Comparison of ENCODE assay signal across 11 mouse cellular contexts in the genomic region with DNA sequence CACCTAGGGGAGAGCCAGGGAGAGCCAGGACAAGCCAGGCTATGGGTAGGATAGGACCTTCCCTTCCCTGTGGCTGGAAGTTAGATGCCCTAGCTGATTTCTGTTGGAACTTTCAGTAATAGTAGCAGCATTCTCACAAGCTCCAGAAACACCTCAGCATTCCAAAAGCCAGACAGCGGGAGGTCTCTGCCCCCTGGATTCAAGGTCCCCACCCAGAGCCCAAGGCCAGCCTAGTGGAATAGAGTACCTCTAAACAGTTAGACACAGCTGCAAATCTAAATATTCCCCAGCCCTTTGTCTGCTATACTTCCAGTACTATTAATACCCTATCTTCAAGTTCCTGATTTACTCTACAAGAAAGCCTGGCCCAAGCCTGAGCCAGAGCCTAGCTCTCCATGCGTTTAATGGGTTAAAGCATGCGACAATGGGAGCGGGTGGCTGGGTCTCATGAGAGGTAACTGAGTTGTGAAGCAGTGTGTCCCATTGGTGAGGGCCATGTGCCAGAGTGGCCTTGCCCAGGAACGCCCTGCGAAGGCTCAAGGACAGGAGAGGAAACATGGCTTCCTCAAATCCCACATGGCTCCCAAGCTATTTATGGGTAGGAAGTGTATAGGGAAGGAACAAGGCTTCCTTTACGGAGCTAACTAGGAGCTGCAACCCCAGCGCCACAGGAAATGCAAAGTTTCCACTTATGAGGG. TPM values are rescaled to one million over a fixed set of nuclear protein-coding genes. Genes with fewer than 3 reads are reported as not detected.
DNase-seq lines count a peak whose midpoint lies in the region; ATAC-seq and TF ChIP-seq lines count a peak whose summit lies in the region.
"Had no signal": no experiment of that assay in that cellular context is flagged by ENCODE, and none has a peak within 500 bp of the region (broad histone marks: within the 10 kb centered on the region; RNA-seq: fewer than 3 reads in every experiment).

No protein-coding gene starts in this region.

- H3K36me3 ChIP-seq in lung, embryonic 16.5 days (ENCODE audit: control insufficient read depth, insufficient read depth, low read length): no peaks in the 10 kb centered on the region
- H3K36me3 ChIP-seq in heart, embryonic 13.5 days: peaks cover 12% of the 10 kb centered on the region; the same call in 1 of the 2 replicates
- 0 out of 2 replicates have a peak, but pooled peaks cover 4% of the 10 kb centered on the region for H3K36me3 ChIP-seq in kidney, postnatal 0 days (ENCODE audit: insufficient read depth, low read length)
- H3K36me3 ChIP-seq: liver, embryonic 12.5 days; neural tube, embryonic 12.5 days had no signal

- DNase-seq in lung, postnatal 14 days: no peak
- peak; percentile 59 for DNase-seq in kidney, postnatal 0 days (ENCODE audit: low spot score)
- no peak for DNase-seq in cerebellum, adult 2 months
- no peak for DNase-seq in layer of hippocampus, adult 9-10 months (ENCODE audit: low spot score)
- DNase-seq in layer of hippocampus, postnatal 25 days (ENCODE audit: extremely low spot score in 1 of 2, low spot score in 1 of 2): no peak

- H3K4me3 ChIP-seq in lung, embryonic 16.5 days (ENCODE audit: low read length): no peak overlapping the region
- no peak overlapping the region for H3K4me3 ChIP-seq in heart, embryonic 13.5 days
- H3K4me3 ChIP-seq in kidney, postnatal 0 days (replicated peaks; ENCODE audit: low read depth, low read length): no peak overlapping the region
- H3K4me3 ChIP-seq in cerebellum, adult 2 months (replicated peaks; ENCODE audit: insufficient read depth, low read depth, low read length): no peak overlapping the region
- H3K4me3 ChIP-seq: erythroblast, embryonic 14.5 days; liver, embryonic 12.5 days; neural tube, embryonic 12.5 days had no signal

- TF ChIP-seq CTCF in kidney, postnatal 0 days (IDR thresholded peaks at IDR 0.05; ENCODE audit: low read depth): no peak
- no peak for TF ChIP-seq CTCF in cerebellum, adult 2 months (IDR thresholded peaks at IDR 0.05; ENCODE audit: borderline replicate concordance, insufficient read depth, low read depth, low read length)

- H3K27me3 ChIP-seq in lung, embryonic 16.5 days (ENCODE audit: control insufficient read depth, insufficient read depth, low read depth, low read length): no peaks in the 10 kb centered on the region
- H3K27me3 ChIP-seq in heart, embryonic 13.5 days (replicated peaks): no peaks in the 10 kb centered on the region
- H3K27me3 ChIP-seq in kidney, postnatal 0 days (ENCODE audit: insufficient read depth, low read length): no peaks in the 10 kb centered on the region
- H3K27me3 ChIP-seq in cerebellum, adult 2 months (ENCODE audit: control insufficient read depth, insufficient read depth, low read length): no peaks in the 10 kb centered on the region; the same call in 1 of the 2 replicates
- H3K27me3 ChIP-seq: liver, embryonic 12.5 days; neural tube, embryonic 12.5 days had no signal

- WGBS in lung, embryonic 16.5 days: 66% methylated on average over 8 of the region's 8 CpGs
- 53% methylated on average over 8 of the region's 8 CpGs for WGBS in heart, embryonic 13.5 days
- 78% methylated on average over 8 of the region's 8 CpGs for WGBS in kidney, postnatal 0 days
- 77% methylated on average over 8 of the region's 8 CpGs for WGBS in cerebellum, adult 2 months

- ATAC-seq in lung, embryonic 16.5 days (ENCODE audit: low read depth): peak; percentile 37
- ATAC-seq in heart, embryonic 13.5 days (ENCODE audit: extremely low read depth, insufficient number of reproducible peaks, low FRiP score, low TSS enrichment): no peak
- ATAC-seq in kidney, postnatal 0 days (replicated peaks; ENCODE audit: low FRiP score, low read depth): no peak
- ATAC-seq in megakaryocyte progenitor cell, adult 5-6 weeks (replicated peaks; ENCODE audit: poor library complexity): no peak
- ATAC-seq: liver, embryonic 12.5 days had no signal

- peaks cover 54% of the 10 kb centered on the region for H3K4me1 ChIP-seq in lung, embryonic 16.5 days (replicated peaks; ENCODE audit: control insufficient read depth, insufficient read depth, low read length)
- peaks cover 69% of the 10 kb centered on the region for H3K4me1 ChIP-seq in heart, embryonic 13.5 days
- peaks cover 59% of the 10 kb centered on the region for H3K4me1 ChIP-seq in kidney, postnatal 0 days (replicated peaks; ENCODE audit: insufficient read depth, low read length)
- no peaks in the 10 kb centered on the region for H3K4me1 ChIP-seq in cerebellum, adult 2 months (ENCODE audit: control insufficient read depth, insufficient read depth, low read length)
- H3K4me1 ChIP-seq: liver, embryonic 12.5 days; neural tube, embryonic 12.5 days had no signal

- H3K27ac ChIP-seq in lung, embryonic 16.5 days (ENCODE audit: low read length): peak overlapping the region; percentile 89
- H3K27ac ChIP-seq in heart, embryonic 13.5 days (replicated peaks): peak overlapping the region; percentile 64
- H3K27ac ChIP-seq in kidney, postnatal 0 days: peak overlapping the region; percentile 80
- no peak overlapping the region for H3K27ac ChIP-seq in cerebellum, adult 2 months (ENCODE audit: insufficient read depth, low read length)
- H3K27ac ChIP-seq: liver, embryonic 12.5 days; neural tube, embryonic 12.5 days had no signal

- H3K9ac ChIP-seq in lung, embryonic 16.5 days (ENCODE audit: low read length): no peak overlapping the region
- H3K9ac ChIP-seq in heart, embryonic 13.5 days: peak overlapping the region; percentile 25; the same call in 1 of the 2 replicates
- no peak overlapping the region for H3K9ac ChIP-seq in kidney, postnatal 0 days (ENCODE audit: low read depth, low read length)
- H3K9ac ChIP-seq: liver, embryonic 12.5 days; neural tube, embryonic 12.5 days had no signal

- no peak overlapping the region for H3K4me2 ChIP-seq in lung, embryonic 16.5 days (ENCODE audit: low read depth, low read length)
- H3K4me2 ChIP-seq in heart, embryonic 13.5 days: 0 out of 2 replicates have a peak overlapping the region, but pooled peaks have one; percentile 2
- H3K4me2 ChIP-seq in kidney, postnatal 0 days (ENCODE audit: low read length): no peak overlapping the region
- H3K4me2 ChIP-seq: liver, embryonic 12.5 days; neural tube, embryonic 12.5 days had no signal

- no peak for TF ChIP-seq POLR2A in cerebellum, adult 2 months (IDR thresholded peaks at IDR 0.05; ENCODE audit: borderline replicate concordance, insufficient read depth, low read length)

- H3K9me3 ChIP-seq in lung, embryonic 16.5 days (ENCODE audit: control insufficient read depth, low read length): no peaks in the 10 kb centered on the region
- H3K9me3 ChIP-seq in heart, embryonic 13.5 days: no peaks in the 10 kb centered on the region
- H3K9me3 ChIP-seq in kidney, postnatal 0 days (replicated peaks; ENCODE audit: low read length): no peaks in the 10 kb centered on the region
- H3K9me3 ChIP-seq: liver, embryonic 12.5 days; neural tube, embryonic 12.5 days had no signal

RNA-seq across cellular contexts. Expression of a gene that starts 15.3 kb away (rescaled TPM):
- 113 and 117 TPM in 2 replicates for polyA plus RNA-seq in lung, embryonic 16.5 days (2015; fragmentation: Nextera tagmentation; extraction: Ambion mirVana)
- 66.9 and 71.5 TPM in 2 replicates for polyA plus RNA-seq in heart, embryonic 13.5 days (2015; fragmentation: Nextera tagmentation; extraction: Ambion mirVana)
- 139 and 140 TPM in 2 replicates for polyA plus RNA-seq in kidney, postnatal 0 days (2015; fragmentation: Nextera tagmentation; extraction: Ambion mirVana)
- total RNA-seq in megakaryocyte progenitor cell, adult 5-6 weeks (2015): 0.22 and 0.29 TPM in 2 replicates
- 0.46 and 0.64 TPM in 2 replicates for total RNA-seq in megakaryocyte progenitor cell, adult 5-6 weeks (2017)
- polyA plus RNA-seq in cerebellum, adult 2 months (2012; rRNA removed): 13.8 and 15.0 TPM in 2 replicates
- total RNA-seq in layer of hippocampus, postnatal 25 days (2021): 10 to 100 TPM; 45.6 to 61.2 TPM

RNA-seq across cellular contexts. Expression of a gene that starts 15.3 kb away (rescaled TPM):
- polyA plus RNA-seq in lung, embryonic 16.5 days (2015; fragmentation: Nextera tagmentation; extraction: Ambion mirVana): 368 and 370 TPM in 2 replicates
- polyA plus RNA-seq in heart, embryonic 13.5 days (2015; fragmentation: Nextera tagmentation; extraction: Ambion mirVana): 164 TPM in 2 replicates
- 305 and 310 TPM in 2 replicates for polyA plus RNA-seq in kidney, postnatal 0 days (2015; fragmentation: Nextera tagmentation; extraction: Ambion mirVana)
- total RNA-seq in megakaryocyte progenitor cell, adult 5-6 weeks (2015): 0.29 and 0.32 TPM in 2 replicates
- total RNA-seq in megakaryocyte progenitor cell, adult 5-6 weeks (2017): 0.08 and 1.8 TPM in 2 replicates
- polyA plus RNA-seq in cerebellum, adult 2 months (2012; rRNA removed): 14.8 and 15.6 TPM in 2 replicates
- total RNA-seq in layer of hippocampus, postnatal 25 days (2021): 10 to 100 TPM; 46.0 to 60.0 TPM
